Mouse (Mus musculus): ENCODE data around the gene 1700008O03Rik. TPM values are rescaled to one million over a fixed set of nuclear protein-coding genes. Genes with fewer than 3 reads are reported as not detected.

1700008O03Rik gene
- total and polyA plus RNA-seq, 3 experiments: 0.95 TPM; not detected in 2

GRCm38 (mm10) chr7:44310285-44310877 lies 75.2 kb downstream of the 1700008O03Rik start:
- no peaks in the 10 kb centered on the region for H3K9me3 ChIP-seq (replicated peaks; ENCODE audit: insufficient read depth, low read length)
- peak overlapping the region; percentile 17 to 32; a peak in 2 of 4 replicates for H3K4me3 ChIP-seq (ENCODE audit: control insufficient read depth in 1 of 2, insufficient read depth in 1 of 2, low read depth in 2 of 2, low read length in 2 of 2)
- no peak overlapping the region for H3K9ac ChIP-seq (ENCODE audit: control insufficient read depth, low read depth, low read length, poor library complexity, severe bottlenecking)
- H3K27ac ChIP-seq (ENCODE audit: control insufficient read depth, low read depth, low read length): no peak overlapping the region
- H3K36me3 ChIP-seq (ENCODE audit: control insufficient read depth in 1 of 2, insufficient read depth in 2 of 2, low read length in 2 of 2): peaks cover 0 to 2% of the 10 kb centered on the region in 2 experiments; a peak in 1 of 4 replicates
- peaks cover 0 to 6% of the 10 kb centered on the region in 2 experiments; a peak in 2 of 4 replicates for H3K4me1 ChIP-seq (ENCODE audit: control insufficient read depth in 1 of 2, insufficient read depth in 2 of 2, low read length in 2 of 2)
- DNase-seq (ENCODE audit: low read depth, low spot score): no peak
- no peaks in the 10 kb centered on the region for H3K79me2 ChIP-seq (ENCODE audit: control insufficient read depth, insufficient read depth, low read length, poor library complexity)
- TF ChIP-seq UBTF (IDR thresholded peaks at IDR 0.05; ENCODE audit: borderline replicate concordance, insufficient read depth, low read depth, low read length): no peak
- no peak for TF ChIP-seq SIN3A (IDR thresholded peaks at IDR 0.05; ENCODE audit: low read length)
- TF ChIP-seq NELFE (IDR thresholded peaks at IDR 0.05; ENCODE audit: low read depth, low read length): no peak
- TF ChIP-seq JUND (IDR thresholded peaks at IDR 0.05; ENCODE audit: low read depth, low read length): no peak
- H3K27me3 ChIP-seq (ENCODE audit: control insufficient read depth in 1 of 2, insufficient read depth in 2 of 2, low read length in 2 of 2): peaks cover 3 to 6% of the 10 kb centered on the region in 2 experiments; a peak in 3 of 4 replicates

Other genes with a start within 250 kb of the 1700008O03Rik start
- gene Klk1b16, start 249.1 kb downstream of the 1700008O03Rik start, total RNA-seq (2012; rRNA removed): not detected in 2 replicates
- not detected for gene Klk1b16, start 249.1 kb downstream of the 1700008O03Rik start, polyA plus RNA-seq (2012; ENCODE audit: insufficient read depth in 1 of 2, insufficient read length in 2 of 2, low read depth in 1 of 2, low replicate concordance in 2 of 2, missing spikeins in 1 of 2)
- gene Klk1b24, start 197.6 kb downstream of the 1700008O03Rik start, total RNA-seq (2012; rRNA removed): not detected in 2 replicates
- gene Klk1b24, start 197.6 kb downstream of the 1700008O03Rik start, polyA plus RNA-seq (2012; ENCODE audit: insufficient read depth in 1 of 2, insufficient read length in 2 of 2, low read depth in 1 of 2, low replicate concordance in 2 of 2, missing spikeins in 1 of 2): not detected
- not detected in 2 replicates for gene Klk1b3, start 187.6 kb downstream of the 1700008O03Rik start, total RNA-seq (2012; rRNA removed)
- not detected for gene Klk1b3, start 187.6 kb downstream of the 1700008O03Rik start, polyA plus RNA-seq (2012; ENCODE audit: insufficient read depth in 1 of 2, insufficient read length in 2 of 2, low read depth in 1 of 2, low replicate concordance in 2 of 2, missing spikeins in 1 of 2)
- not detected in 2 replicates for gene Klk1b4, start 178.4 kb downstream of the 1700008O03Rik start, total RNA-seq (2012; rRNA removed)
- not detected for gene Klk1b4, start 178.4 kb downstream of the 1700008O03Rik start, polyA plus RNA-seq (2012; ENCODE audit: insufficient read depth in 1 of 2, insufficient read length in 2 of 2, low read depth in 1 of 2, low replicate concordance in 2 of 2, missing spikeins in 1 of 2)
- gene Klk1b5, start 169.9 kb downstream of the 1700008O03Rik start, total RNA-seq (2012; rRNA removed): not detected in 2 replicates
- not detected for gene Klk1b5, start 169.9 kb downstream of the 1700008O03Rik start, polyA plus RNA-seq (2012; ENCODE audit: insufficient read depth in 1 of 2, insufficient read length in 2 of 2, low read depth in 1 of 2, low replicate concordance in 2 of 2, missing spikeins in 1 of 2)
- gene Klk1, start 160.5 kb downstream of the 1700008O03Rik start, total RNA-seq (2012; rRNA removed): not detected in 2 replicates
- gene Klk1, start 160.5 kb downstream of the 1700008O03Rik start, polyA plus RNA-seq (2012; ENCODE audit: insufficient read depth in 1 of 2, insufficient read length in 2 of 2, low read depth in 1 of 2, low replicate concordance in 2 of 2, missing spikeins in 1 of 2): not detected
- not detected in 2 replicates for gene Gm36864, start 149.6 kb downstream of the 1700008O03Rik start, total RNA-seq (2012; rRNA removed)
- gene Gm36864, start 149.6 kb downstream of the 1700008O03Rik start, polyA plus RNA-seq (2012; ENCODE audit: insufficient read depth in 1 of 2, insufficient read length in 2 of 2, low read depth in 1 of 2, low replicate concordance in 2 of 2, missing spikeins in 1 of 2): under 1 TPM in 1 of 2 experiments, not detected in 1; 0.08 TPM
- gene 1700028J19Rik, start 139.1 kb downstream of the 1700008O03Rik start, total RNA-seq (2012; rRNA removed): 0.46 and 0.62 TPM in 2 replicates
- gene 1700028J19Rik, start 139.1 kb downstream of the 1700008O03Rik start, polyA plus RNA-seq (2012; ENCODE audit: insufficient read depth in 1 of 2, insufficient read length in 2 of 2, low read depth in 1 of 2, low replicate concordance in 2 of 2, missing spikeins in 1 of 2): 1 to 10 TPM in 1 of 2 experiments, not detected in 1; 1.2 TPM
- 89.1 and 148 TPM in 2 replicates for gene 2410002F23Rik, start 139.1 kb downstream of the 1700008O03Rik start, total RNA-seq (2012; rRNA removed)
- gene 2410002F23Rik, start 139.1 kb downstream of the 1700008O03Rik start, polyA plus RNA-seq (2012; ENCODE audit: insufficient read depth in 1 of 2, insufficient read length in 2 of 2, low read depth in 1 of 2, low replicate concordance in 2 of 2, missing spikeins in 1 of 2): 100 to 1,000 TPM; 174 to 841 TPM
- gene Acp4, start 128.4 kb downstream of the 1700008O03Rik start, total RNA-seq (2012; rRNA removed): 0.10 and 0.12 TPM in 2 replicates
- under 1 TPM in 1 of 2 experiments, not detected in 1; 0.14 TPM for gene Acp4, start 128.4 kb downstream of the 1700008O03Rik start, polyA plus RNA-seq (2012; ENCODE audit: insufficient read depth in 1 of 2, insufficient read length in 2 of 2, low read depth in 1 of 2, low replicate concordance in 2 of 2, missing spikeins in 1 of 2)
- gene Gm15517, start 124.4 kb downstream of the 1700008O03Rik start, total RNA-seq (2012; rRNA removed): not detected in 2 replicates
- not detected for gene Gm15517, start 124.4 kb downstream of the 1700008O03Rik start, polyA plus RNA-seq (2012; ENCODE audit: insufficient read depth in 1 of 2, insufficient read length in 2 of 2, low read depth in 1 of 2, low replicate concordance in 2 of 2, missing spikeins in 1 of 2)
- 0.33 and 0.39 TPM in 2 replicates for gene Clec11a, start 78.9 kb downstream of the 1700008O03Rik start, total RNA-seq (2012; rRNA removed)
- under 1 TPM in 1 of 2 experiments, not detected in 1; 0.33 TPM for gene Clec11a, start 78.9 kb downstream of the 1700008O03Rik start, polyA plus RNA-seq (2012; ENCODE audit: insufficient read depth in 1 of 2, insufficient read length in 2 of 2, low read depth in 1 of 2, low replicate concordance in 2 of 2, missing spikeins in 1 of 2)
- 0.12 and 0.29 TPM in 2 replicates for gene Shank1, start 75.6 kb downstream of the 1700008O03Rik start, total RNA-seq (2012; rRNA removed)
- gene Shank1, start 75.6 kb downstream of the 1700008O03Rik start, polyA plus RNA-seq (2012; ENCODE audit: insufficient read depth in 1 of 2, insufficient read length in 2 of 2, low read depth in 1 of 2, low replicate concordance in 2 of 2, missing spikeins in 1 of 2): 1 to 10 TPM in 1 of 2 experiments, not detected in 1; 3.9 TPM
- 0.08 and 0.20 TPM in 2 replicates for gene Syt3, start 1.7 kb downstream of the 1700008O03Rik start, total RNA-seq (2012; rRNA removed)
- gene Syt3, start 1.7 kb downstream of the 1700008O03Rik start, polyA plus RNA-seq (2012; ENCODE audit: insufficient read depth in 1 of 2, insufficient read length in 2 of 2, low read depth in 1 of 2, low replicate concordance in 2 of 2, missing spikeins in 1 of 2): under 1 TPM in 1 of 2 experiments, not detected in 1; 0.56 TPM
- 0.52 and 0.58 TPM in 2 replicates for gene Lrrc4b, start 43.2 kb upstream of the 1700008O03Rik start, total RNA-seq (2012; rRNA removed)
- gene Lrrc4b, start 43.2 kb upstream of the 1700008O03Rik start, polyA plus RNA-seq (2012; ENCODE audit: insufficient read depth in 1 of 2, insufficient read length in 2 of 2, low read depth in 1 of 2, low replicate concordance in 2 of 2, missing spikeins in 1 of 2): 1 to 10 TPM in 1 of 2 experiments, not detected in 1; 4.4 TPM
- gene Aspdh, start 79.6 kb upstream of the 1700008O03Rik start, total RNA-seq (2012; rRNA removed): not detected in 2 replicates
- under 1 TPM in 1 of 2 experiments, not detected in 1; 0.89 TPM for gene Aspdh, start 79.6 kb upstream of the 1700008O03Rik start, polyA plus RNA-seq (2012; ENCODE audit: insufficient read depth in 1 of 2, insufficient read length in 2 of 2, low read depth in 1 of 2, low replicate concordance in 2 of 2, missing spikeins in 1 of 2)
- gene Josd2, start 82.2 kb upstream of the 1700008O03Rik start, total RNA-seq (2012; rRNA removed): 58.4 and 95.5 TPM in 2 replicates
- 100 to 1,000 TPM in 1 of 2 experiments, not detected in 1; 141 TPM for gene Josd2, start 82.2 kb upstream of the 1700008O03Rik start, polyA plus RNA-seq (2012; ENCODE audit: insufficient read depth in 1 of 2, insufficient read length in 2 of 2, low read depth in 1 of 2, low replicate concordance in 2 of 2, missing spikeins in 1 of 2)
- gene Emc10, start 110.7 kb upstream of the 1700008O03Rik start, total RNA-seq (2012; rRNA removed): 81.3 and 91.4 TPM in 2 replicates
- gene Emc10, start 110.7 kb upstream of the 1700008O03Rik start, polyA plus RNA-seq (2012; ENCODE audit: insufficient read depth in 1 of 2, insufficient read length in 2 of 2, low read depth in 1 of 2, low replicate concordance in 2 of 2, missing spikeins in 1 of 2): 100 to 1,000 TPM in 1 of 2 experiments, not detected in 1; 149 TPM
- 0.69 and 1.2 TPM in 2 replicates for gene Fam71e1, start 110.8 kb upstream of the 1700008O03Rik start, total RNA-seq (2012; rRNA removed)
- gene Fam71e1, start 110.8 kb upstream of the 1700008O03Rik start, polyA plus RNA-seq (2012; ENCODE audit: insufficient read depth in 1 of 2, insufficient read length in 2 of 2, low read depth in 1 of 2, low replicate concordance in 2 of 2, missing spikeins in 1 of 2): 1 to 10 TPM in 1 of 2 experiments, not detected in 1; 2.0 TPM
- not detected in 2 replicates for gene Mybpc2, start 138.8 kb upstream of the 1700008O03Rik start, total RNA-seq (2012; rRNA removed)
- not detected for gene Mybpc2, start 138.8 kb upstream of the 1700008O03Rik start, polyA plus RNA-seq (2012; ENCODE audit: insufficient read depth in 1 of 2, insufficient read length in 2 of 2, low read depth in 1 of 2, low replicate concordance in 2 of 2, missing spikeins in 1 of 2)
- 0.04 and 0.10 TPM in 2 replicates for gene Spib, start 146.3 kb upstream of the 1700008O03Rik start, total RNA-seq (2012; rRNA removed)
- gene Spib, start 146.3 kb upstream of the 1700008O03Rik start, polyA plus RNA-seq (2012; ENCODE audit: insufficient read depth in 1 of 2, insufficient read length in 2 of 2, low read depth in 1 of 2, low replicate concordance in 2 of 2, missing spikeins in 1 of 2): under 1 TPM in 1 of 2 experiments, not detected in 1; 0.13 TPM
- 82.6 and 87.8 TPM in 2 replicates for gene Pold1, start 163.0 kb upstream of the 1700008O03Rik start, total RNA-seq (2012; rRNA removed)
- gene Pold1, start 163.0 kb upstream of the 1700008O03Rik start, polyA plus RNA-seq (2012; ENCODE audit: insufficient read depth in 1 of 2, insufficient read length in 2 of 2, low read depth in 1 of 2, low replicate concordance in 2 of 2, missing spikeins in 1 of 2): 100 to 1,000 TPM in 1 of 2 experiments, not detected in 1; 104 TPM
- 42.3 and 49.7 TPM in 2 replicates for gene Nr1h2, start 168.1 kb upstream of the 1700008O03Rik start, total RNA-seq (2012; rRNA removed)
- gene Nr1h2, start 168.1 kb upstream of the 1700008O03Rik start, polyA plus RNA-seq (2012; ENCODE audit: insufficient read depth in 1 of 2, insufficient read length in 2 of 2, low read depth in 1 of 2, low replicate concordance in 2 of 2, missing spikeins in 1 of 2): 10 to 100 TPM in 1 of 2 experiments, not detected in 1; 82.3 TPM
- 0.23 TPM in 1 of 2 replicates, not detected in the other for gene Napsa, start 186.6 kb upstream of the 1700008O03Rik start, total RNA-seq (2012; rRNA removed)
- gene Napsa, start 186.6 kb upstream of the 1700008O03Rik start, polyA plus RNA-seq (2012; ENCODE audit: insufficient read depth in 1 of 2, insufficient read length in 2 of 2, low read depth in 1 of 2, low replicate concordance in 2 of 2, missing spikeins in 1 of 2): under 1 TPM in 1 of 2 experiments, not detected in 1; 0.33 TPM
- not detected in 2 replicates for gene Kcnc3, start 204.8 kb upstream of the 1700008O03Rik start, total RNA-seq (2012; rRNA removed)
- not detected for gene Kcnc3, start 204.8 kb upstream of the 1700008O03Rik start, polyA plus RNA-seq (2012; ENCODE audit: insufficient read depth in 1 of 2, insufficient read length in 2 of 2, low read depth in 1 of 2, low replicate concordance in 2 of 2, missing spikeins in 1 of 2)